Mouse (Mus musculus) heart, adult 2 months (tissue): ENCODE data around the gene Tmem243.

Experiments used
- CTCF ChIP-seq: fragments of 200-600 bp; IDR thresholded peaks from 2 replicates; pipeline ENCODE4 v1.8.1; 2022; ENCODE audit warnings: antibody characterized with exemption, mild to moderate bottlenecking, moderate library complexity
- EP300 ChIP-seq: fragments of 200-500 bp; IDR thresholded peaks from 2 replicates; pipeline ENCODE4 v1.6.1; 2011; ENCODE audit warnings: low read depth, low read length, control low read depth; ENCODE audit not compliant: insufficient read depth
- POLR2A ChIP-seq: fragments of 200-500 bp; IDR thresholded peaks from 2 replicates; pipeline ENCODE4 v1.6.1; 2011; ENCODE audit warnings: mild to moderate bottlenecking, low read depth, low read length, control low read depth; ENCODE audit not compliant: insufficient read depth

GRCm38 (mm10) chr5:9124134-9124533 lies 23.7 kb downstream of the Tmem243 start:
- no peak for TF ChIP-seq POLR2A
- no peak for TF ChIP-seq CTCF
- TF ChIP-seq EP300 = no peak
